Mouse (Mus musculus): Measurements from ENCODE around the gene Arl14ep. TPM values are rescaled to one million over a fixed set of nuclear protein-coding genes. Genes with fewer than 3 reads are reported as not detected.

Gene Arl14ep
- polyA plus RNA-seq, 1 experiment from 2014 or later: 10.9 TPM

DNA sequence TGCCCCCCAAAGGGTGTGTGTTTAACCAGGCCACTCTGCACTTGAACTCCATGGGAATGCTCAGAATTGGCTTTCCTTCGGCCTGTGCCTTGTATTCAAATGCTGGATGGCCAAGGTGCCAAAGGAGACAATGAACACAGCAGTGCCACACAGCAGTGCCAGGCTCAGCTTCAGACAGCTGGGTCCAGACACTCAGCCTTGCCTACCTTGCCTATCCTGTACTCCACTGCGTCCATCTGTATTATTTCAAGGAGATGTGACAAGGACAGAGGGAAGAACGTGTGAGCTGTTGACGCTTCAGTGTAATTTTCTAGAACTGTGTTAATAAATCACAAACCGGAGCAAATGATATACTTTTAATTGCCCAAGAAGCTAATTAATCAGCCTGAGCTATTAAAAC is 14.8 kb downstream of the Arl14ep start:
- no peak overlapping the region for H3K4me2 ChIP-seq (replicated peaks; ENCODE audit: low read depth)
- H3K9ac ChIP-seq (ENCODE audit: low read depth, low read length): no peak overlapping the region
- TF ChIP-seq CTCF (IDR thresholded peaks at IDR 0.05; ENCODE audit: low read depth): no peak
- 84% methylated on average over 5 of the region's 5 CpGs for WGBS
- H3K4me1 ChIP-seq (replicated peaks; ENCODE audit: control insufficient read depth, insufficient read depth, low read length): no peaks in the 10 kb centered on the region
- no peak for ATAC-seq
- no peaks in the 10 kb centered on the region for H3K27me3 ChIP-seq (replicated peaks; ENCODE audit: control insufficient read depth, insufficient read depth, low read length)
- H3K36me3 ChIP-seq (ENCODE audit: control insufficient read depth, insufficient read depth): peaks cover 6% of the 10 kb centered on the region; the same call in 1 of the 2 replicates
- H3K27ac ChIP-seq (ENCODE audit: low read depth, low read length): no peak overlapping the region
- H3K4me3 ChIP-seq (ENCODE audit: low read depth, low read length): no peak overlapping the region
- H3K9me3 ChIP-seq (ENCODE audit: control insufficient read depth): no peaks in the 10 kb centered on the region

DNA sequence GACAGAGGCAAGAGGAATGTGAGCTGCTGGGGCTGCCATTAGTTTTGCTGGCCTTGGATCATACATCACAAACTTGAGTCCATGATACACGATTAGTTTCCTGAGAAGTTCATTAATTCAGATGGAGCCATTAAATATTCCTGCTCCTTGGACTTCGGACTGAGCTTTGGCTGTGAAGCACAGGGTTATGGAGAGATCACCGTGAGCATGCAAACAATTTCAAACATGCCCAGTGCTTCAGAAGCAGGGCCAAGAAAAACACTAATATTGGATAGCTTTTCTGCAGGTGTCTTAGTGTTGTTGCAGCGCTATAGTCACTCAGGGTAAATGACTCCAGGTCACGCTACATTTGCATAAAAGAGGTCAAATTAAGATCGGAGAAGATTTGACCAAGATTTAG is 15.3 kb downstream of the Arl14ep start:
- 82% methylated on average over 6 of the region's 6 CpGs for WGBS
- Histone ChIP-seq H3K36me3 (ENCODE audit: control insufficient read depth, insufficient read depth) (peaks cover 6% of the 10 kb centered on the region; the same call in 1 of the 2 replicates), H3K4me1 (replicated peaks; ENCODE audit: control insufficient read depth, insufficient read depth, low read length) (no peaks in the 10 kb centered on the region), H3K4me3 (ENCODE audit: low read depth, low read length) (no peak overlapping the region), H3K9ac (ENCODE audit: low read depth, low read length) (no peak overlapping the region), H3K4me2 (replicated peaks; ENCODE audit: low read depth) (no peak overlapping the region), H3K9me3 (ENCODE audit: control insufficient read depth) (no peaks in the 10 kb centered on the region), H3K27ac (ENCODE audit: low read depth, low read length) (no peak overlapping the region), H3K27me3 (replicated peaks; ENCODE audit: control insufficient read depth, insufficient read depth, low read length) (no peaks in the 10 kb centered on the region)
- no peak for TF ChIP-seq CTCF (IDR thresholded peaks at IDR 0.05; ENCODE audit: low read depth)
- ATAC-seq: no peak

DNA sequence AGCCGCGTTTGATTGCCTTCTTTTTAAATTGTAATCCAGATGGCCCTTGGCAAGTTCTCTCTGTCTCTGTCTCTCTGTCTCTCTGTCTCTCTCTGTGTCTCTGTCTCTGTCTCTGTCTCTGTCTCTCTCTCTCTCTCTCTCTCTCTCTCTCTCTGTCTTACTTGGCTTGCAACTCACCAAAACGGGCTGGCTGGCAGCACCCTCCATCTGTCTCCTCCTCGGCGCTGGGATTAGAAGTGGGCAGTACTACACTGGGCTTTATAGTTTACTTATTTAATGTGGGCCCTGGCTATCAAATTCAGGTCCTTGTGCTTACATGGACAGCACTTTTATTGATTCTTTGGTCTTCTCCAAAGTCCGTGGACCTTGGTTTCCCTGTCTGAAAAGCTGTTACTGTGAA is 18.1 kb downstream of the Arl14ep start:
- H3K4me2 ChIP-seq (replicated peaks; ENCODE audit: low read depth): no peak overlapping the region
- no peak for TF ChIP-seq CTCF (IDR thresholded peaks at IDR 0.05; ENCODE audit: low read depth)
- no peaks in the 10 kb centered on the region for H3K27me3 ChIP-seq (replicated peaks; ENCODE audit: control insufficient read depth, insufficient read depth, low read length)
- no peak for ATAC-seq
- no peaks in the 10 kb centered on the region for H3K4me1 ChIP-seq (replicated peaks; ENCODE audit: control insufficient read depth, insufficient read depth, low read length)
- H3K9ac ChIP-seq (ENCODE audit: low read depth, low read length): no peak overlapping the region
- H3K27ac ChIP-seq (ENCODE audit: low read depth, low read length): no peak overlapping the region
- H3K9me3 ChIP-seq (ENCODE audit: control insufficient read depth): no peaks in the 10 kb centered on the region
- WGBS: 60% methylated on average over 6 of the region's 6 CpGs
- peaks cover 1% of the 10 kb centered on the region; the same call in 1 of the 2 replicates for H3K36me3 ChIP-seq (ENCODE audit: control insufficient read depth, insufficient read depth)
- H3K4me3 ChIP-seq (ENCODE audit: low read depth, low read length): no peak overlapping the region

DNA sequence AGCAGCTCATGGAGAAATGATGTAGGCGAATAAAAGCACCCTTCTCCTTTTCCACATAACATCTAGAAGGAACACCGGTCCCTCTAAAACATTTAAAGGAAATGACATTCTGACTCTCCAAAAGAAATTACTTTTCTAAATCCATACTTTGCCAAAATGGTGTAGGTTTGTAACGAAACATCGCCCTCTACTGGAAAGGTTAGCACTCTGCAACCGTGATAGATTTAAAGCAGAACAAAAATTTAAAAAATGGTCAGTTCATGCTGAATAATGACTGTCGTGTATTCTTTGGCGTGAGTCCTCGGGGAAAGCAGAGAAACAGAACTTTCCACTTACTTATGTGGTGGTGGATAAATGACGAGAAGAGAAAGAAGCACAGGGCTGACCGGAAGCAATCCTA is 18.6 kb downstream of the Arl14ep start:
- no peaks in the 10 kb centered on the region for H3K36me3 ChIP-seq (ENCODE audit: control insufficient read depth, insufficient read depth)
- H3K27ac ChIP-seq (ENCODE audit: low read depth, low read length): no peak overlapping the region
- 14% methylated on average over 10 of the region's 10 CpGs for WGBS
- peak; percentile 85 for TF ChIP-seq CTCF (IDR thresholded peaks at IDR 0.05; ENCODE audit: low read depth)
- no peaks in the 10 kb centered on the region for H3K9me3 ChIP-seq (ENCODE audit: control insufficient read depth)
- H3K4me1 ChIP-seq (replicated peaks; ENCODE audit: control insufficient read depth, insufficient read depth, low read length): no peaks in the 10 kb centered on the region
- H3K4me2 ChIP-seq (replicated peaks; ENCODE audit: low read depth): no peak overlapping the region
- no peak overlapping the region for H3K4me3 ChIP-seq (ENCODE audit: low read depth, low read length)
- H3K27me3 ChIP-seq (replicated peaks; ENCODE audit: control insufficient read depth, insufficient read depth, low read length): no peaks in the 10 kb centered on the region
- no peak overlapping the region for H3K9ac ChIP-seq (ENCODE audit: low read depth, low read length)
- ATAC-seq: no peak

DNA sequence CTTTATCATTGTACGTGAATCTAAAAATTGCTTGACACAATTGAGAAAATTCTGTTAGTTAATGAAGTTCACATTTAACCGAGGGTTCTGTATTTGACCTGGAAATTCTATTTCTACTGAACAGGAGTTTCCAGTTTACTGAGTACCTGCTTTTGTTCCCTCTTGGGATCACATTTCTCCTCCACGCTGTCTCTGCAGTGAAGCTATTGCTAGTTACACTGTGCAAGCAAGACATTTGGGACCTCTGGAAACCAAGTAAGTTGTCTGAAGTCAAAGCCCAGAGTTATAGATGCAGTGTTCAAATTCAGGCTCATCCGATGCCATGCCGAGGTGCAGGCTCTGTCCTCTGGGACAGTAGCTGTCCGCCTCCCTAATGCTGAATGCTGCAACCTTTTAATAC is 19.2 kb downstream of the Arl14ep start:
- no peaks in the 10 kb centered on the region for H3K9me3 ChIP-seq (ENCODE audit: control insufficient read depth)
- no peaks in the 10 kb centered on the region for H3K4me1 ChIP-seq (replicated peaks; ENCODE audit: control insufficient read depth, insufficient read depth, low read length)
- H3K4me3 ChIP-seq (ENCODE audit: low read depth, low read length): no peak overlapping the region
- no peak for TF ChIP-seq CTCF (IDR thresholded peaks at IDR 0.05; ENCODE audit: low read depth)
- no peak overlapping the region for H3K9ac ChIP-seq (ENCODE audit: low read depth, low read length)
- H3K4me2 ChIP-seq (replicated peaks; ENCODE audit: low read depth): no peak overlapping the region
- 76% methylated on average over 6 of the region's 6 CpGs for WGBS
- H3K27me3 ChIP-seq (replicated peaks; ENCODE audit: control insufficient read depth, insufficient read depth, low read length): no peaks in the 10 kb centered on the region
- no peak for ATAC-seq
- no peak overlapping the region for H3K27ac ChIP-seq (ENCODE audit: low read depth, low read length)
- no peaks in the 10 kb centered on the region for H3K36me3 ChIP-seq (ENCODE audit: control insufficient read depth, insufficient read depth)

DNA sequence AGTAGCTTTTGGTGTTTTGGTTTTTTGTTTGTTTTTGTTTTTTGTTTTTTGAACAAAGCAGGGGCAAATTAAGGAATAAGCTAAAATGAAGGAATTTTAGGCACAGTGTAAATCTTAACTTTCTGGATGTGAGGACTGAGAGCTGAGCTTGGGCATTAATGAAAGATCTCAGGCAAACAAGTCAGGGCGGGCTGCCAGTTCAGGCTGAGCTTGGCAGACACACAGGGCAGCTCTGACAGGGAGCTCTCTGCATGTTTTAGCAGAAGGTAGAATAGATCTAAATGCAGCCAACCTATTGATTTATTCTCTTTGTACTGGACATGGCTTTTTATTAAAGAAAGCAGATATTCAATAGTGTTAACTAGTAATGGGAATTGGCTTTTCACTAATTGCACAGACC is 31.8 kb downstream of the Arl14ep start:
- Histone ChIP-seq H3K4me1 (replicated peaks; ENCODE audit: control insufficient read depth, insufficient read depth, low read length) (no peaks in the 10 kb centered on the region), H3K4me3 (ENCODE audit: low read depth, low read length) (no peak overlapping the region), H3K27me3 (replicated peaks; ENCODE audit: control insufficient read depth, insufficient read depth, low read length) (no peaks in the 10 kb centered on the region), H3K9ac (ENCODE audit: low read depth, low read length) (no peak overlapping the region), H3K4me2 (replicated peaks; ENCODE audit: low read depth) (no peak overlapping the region), H3K36me3 (ENCODE audit: control insufficient read depth, insufficient read depth) (no peaks in the 10 kb centered on the region), H3K27ac (ENCODE audit: low read depth, low read length) (no peak overlapping the region), H3K9me3 (ENCODE audit: control insufficient read depth) (no peaks in the 10 kb centered on the region)
- ATAC-seq: no peak
- no peak for TF ChIP-seq CTCF (IDR thresholded peaks at IDR 0.05; ENCODE audit: low read depth)
- WGBS: 71% methylated on average over 1 of the region's 1 CpGs

DNA sequence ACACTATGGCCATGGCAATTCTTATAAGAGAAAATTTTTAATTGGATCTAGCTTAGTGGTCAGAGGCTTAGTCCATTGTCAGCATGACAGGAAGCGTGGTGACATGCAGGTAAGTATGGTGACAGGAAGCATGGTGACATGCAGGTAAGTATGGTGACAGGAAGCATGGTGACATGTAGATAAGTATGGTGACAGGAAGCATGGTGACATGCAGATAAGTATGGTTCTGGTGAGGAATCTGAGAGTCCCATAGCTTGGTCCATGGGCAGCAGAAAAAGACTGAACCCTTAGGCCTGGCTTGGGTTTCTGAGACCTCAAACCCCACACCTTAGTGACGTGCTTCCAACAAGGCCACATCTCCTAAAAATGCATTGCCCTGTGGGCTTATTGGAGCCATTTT is 38.5 kb downstream of the Arl14ep start:
- H3K4me1 ChIP-seq (replicated peaks; ENCODE audit: control insufficient read depth, insufficient read depth, low read length): no peaks in the 10 kb centered on the region
- H3K9ac ChIP-seq (ENCODE audit: low read depth, low read length): no peak overlapping the region
- no peak for TF ChIP-seq CTCF (IDR thresholded peaks at IDR 0.05; ENCODE audit: low read depth)
- no peaks in the 10 kb centered on the region for H3K27me3 ChIP-seq (replicated peaks; ENCODE audit: control insufficient read depth, insufficient read depth, low read length)
- H3K27ac ChIP-seq (ENCODE audit: low read depth, low read length): no peak overlapping the region
- ATAC-seq: no peak
- no peaks in the 10 kb centered on the region for H3K36me3 ChIP-seq (ENCODE audit: control insufficient read depth, insufficient read depth)
- no peak overlapping the region for H3K4me3 ChIP-seq (ENCODE audit: low read depth, low read length)
- H3K4me2 ChIP-seq (replicated peaks; ENCODE audit: low read depth): no peak overlapping the region
- no peaks in the 10 kb centered on the region for H3K9me3 ChIP-seq (ENCODE audit: control insufficient read depth)
- WGBS: 92% methylated on average over 2 of the region's 2 CpGs
